Mouse (Mus musculus): ENCODE measurements around the gene Ppp1r3d.
A peak's percentile ranks its signal among the peaks of the same experiment; 100 is the strongest.

The Ppp1r3d gene

DNA sequence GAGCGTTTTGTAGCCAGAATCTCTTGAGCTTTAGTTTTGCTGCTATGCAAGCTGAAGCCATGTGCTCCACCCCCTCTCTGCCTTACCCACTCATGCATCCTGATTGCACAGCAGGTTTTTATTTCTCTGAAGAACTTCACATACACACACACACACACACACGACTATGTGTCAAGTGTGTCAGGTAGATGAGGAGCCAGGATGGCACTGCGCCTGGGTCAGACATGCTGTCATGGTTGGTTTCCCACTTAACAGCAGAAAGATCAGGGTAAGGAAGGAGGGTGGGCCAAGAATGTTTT, 827 bp upstream of the Ppp1r3d start:
- DNase-seq (ENCODE audit: low spot score in 2 of 2) = no peak

DNA sequence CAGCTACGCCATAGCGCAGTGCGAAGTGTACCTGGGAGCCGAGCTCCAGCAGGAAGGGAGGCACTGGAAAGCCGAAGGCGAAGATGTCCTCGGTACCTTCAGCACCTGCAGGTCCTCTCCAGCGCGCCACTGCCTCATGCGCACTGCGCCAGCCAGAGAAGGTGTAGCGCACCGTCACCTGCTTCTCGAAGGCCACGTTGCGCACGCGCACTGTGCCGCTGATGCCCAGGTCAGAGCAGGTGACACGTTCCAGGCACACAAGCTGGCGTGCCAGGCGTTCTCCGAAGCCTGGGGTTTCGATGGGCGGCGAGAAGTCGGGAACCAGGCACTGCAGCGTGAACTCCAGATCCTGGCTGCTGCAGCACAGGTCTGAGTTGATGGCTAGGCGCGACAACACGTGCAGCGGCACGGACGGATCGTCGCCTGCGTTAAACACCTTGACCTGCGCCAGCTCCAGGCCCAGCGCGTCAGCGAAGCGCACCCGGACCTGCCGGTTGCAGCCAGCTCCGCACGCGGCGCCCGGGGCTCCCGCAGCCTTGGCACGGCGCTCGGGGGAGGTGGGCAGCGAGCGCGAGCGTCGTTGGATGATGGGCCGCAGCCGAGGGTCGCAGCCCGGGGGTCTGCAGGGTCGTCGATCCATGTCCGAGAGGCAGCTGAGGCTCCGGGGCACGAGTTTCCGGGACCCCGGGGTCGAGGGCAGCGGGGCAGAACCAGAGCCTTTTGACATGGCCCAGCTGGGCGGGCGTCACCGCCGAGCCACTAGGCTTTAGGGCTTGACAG, 601 bp downstream of the Ppp1r3d start:
- peak in 1 of 2 experiments; percentile 58 for DNase-seq (ENCODE audit: low spot score in 2 of 2)

DNA sequence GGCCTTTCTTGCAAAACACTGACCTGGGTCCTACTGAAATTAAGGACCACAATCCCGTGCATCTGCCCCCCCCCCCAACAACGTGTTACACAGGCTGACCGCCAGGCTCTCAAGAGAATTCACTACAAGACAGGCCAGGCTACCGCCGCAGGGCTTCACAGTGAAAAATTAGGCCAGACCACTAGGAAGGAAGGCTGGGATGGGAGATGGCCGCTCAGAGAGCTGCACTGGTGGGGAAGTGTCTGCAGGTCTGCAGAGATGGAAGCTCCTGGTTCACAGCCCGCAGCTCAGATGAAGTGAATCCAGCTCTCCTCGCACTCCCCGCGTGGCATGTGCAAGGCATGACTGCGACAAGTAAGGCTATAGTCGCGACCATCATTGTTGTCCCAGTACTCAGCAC, 1.2 kb downstream of the Ppp1r3d start:
- no peak for DNase-seq (ENCODE audit: low spot score in 2 of 2)

GRCm38 (mm10) chr2:178412598-178412997, 1.7 kb downstream of the Ppp1r3d start:
- DNase-seq (ENCODE audit: low spot score in 2 of 2) = peak in 1 of 2 experiments; percentile 59

- no peak for DNase-seq (ENCODE audit: low spot score in 2 of 2)
Observed at GRCm38 (mm10) chr2:178410286-178410685, 4.0 kb downstream of the Ppp1r3d start.

DNA sequence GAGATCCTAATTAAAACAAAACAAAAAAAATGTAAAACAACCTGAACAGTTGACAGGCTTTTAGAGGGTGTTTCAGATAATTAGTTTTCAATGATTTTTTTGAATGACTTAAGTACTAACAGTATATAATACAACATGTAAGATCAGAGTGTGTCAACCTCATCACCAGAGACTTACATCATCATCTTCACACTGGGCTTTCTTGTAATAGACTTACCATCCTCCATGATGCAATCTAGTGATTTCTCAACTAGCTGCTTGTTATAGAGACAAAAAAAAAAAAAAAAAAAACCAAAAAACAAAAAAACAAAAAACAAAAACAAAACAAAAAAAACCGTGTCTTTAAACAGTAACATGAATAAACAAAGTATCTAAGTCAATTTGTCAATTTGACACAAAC, 5.2 kb downstream of the Ppp1r3d start:
- no peak for DNase-seq (ENCODE audit: low spot score in 2 of 2)

GRCm38 (mm10) chr2:178407053-178407815, 7.0 kb downstream of the Ppp1r3d start, which contains the start of gene Sycp2:
Gene Sycp2 (minus strand): TSS chr2:178407685.
- DNase-seq (ENCODE audit: low spot score in 2 of 2) = no peak
